Mouse (Mus musculus) embryonic facial prominence, embryonic 11.5 days (tissue): ENCODE measurements at regions not wholly inside any gene's neighbourhood (a gene's known extent, or its start where the extent isn't known, plus 50 kb on each side); places are given as distances from the start of the nearest gene placed in this dataset.
A peak's percentile ranks its signal among the peaks of the same experiment; 100 is the strongest.

Source experiments
- ATAC-seq: fragments of 200-750 bp; cut with Nextera tagmentation; replicated peaks from 2 replicates; pipeline ENCODE4 v1.8.0; 2017; ENCODE audit warnings: low read depth; ENCODE audit not compliant: insufficient number of reproducible peaks, low FRiP score, low TSS enrichment
- DNase-seq: peaks from one replicate; pipeline ENCODE4 v3.0.0-alpha.2; 2015; ENCODE audit warnings: low spot score
- H3K27ac ChIP-seq: fragments of 300-500 bp; sonication (generic); replicated peaks from 2 replicates; pipeline ENCODE4 v1.5.1; 2014; ENCODE audit warnings: mild to moderate bottlenecking, low read depth, low read length, control low read depth
- H3K27me3 ChIP-seq: fragments of 300-500 bp; sonication (generic); 2 replicates; pipeline ENCODE4 v1.6.1; 2014; ENCODE audit warnings: mild to moderate bottlenecking, low read length, moderate library complexity, mixed read lengths; ENCODE audit not compliant: control insufficient read depth, insufficient read depth
- H3K36me3 ChIP-seq: fragments of 300-500 bp; sonication (generic); replicated peaks from 2 replicates; pipeline ENCODE4 v1.6.1; 2014; ENCODE audit warnings: low read depth, mild to moderate bottlenecking, low read length, moderate library complexity, mixed read lengths; ENCODE audit not compliant: control insufficient read depth, insufficient read depth
- H3K4me1 ChIP-seq: fragments of 300-500 bp; sonication (generic); 2 replicates; pipeline ENCODE4 v1.6.1; 2014; ENCODE audit warnings: low read length, mixed read lengths; ENCODE audit not compliant: control insufficient read depth, insufficient read depth
- H3K4me2 ChIP-seq: fragments of 300-500 bp; sonication (generic); 2 replicates; pipeline ENCODE4 v1.6.1; 2014; ENCODE audit warnings: low read depth, mild to moderate bottlenecking, control low read depth, low read length, moderate library complexity
- H3K4me3 ChIP-seq: fragments of 300-500 bp; sonication (generic); 2 replicates; pipeline ENCODE4 v1.5.1; 2014; ENCODE audit warnings: low read depth, low read length, control low read depth
- H3K9ac ChIP-seq: fragments of 300-500 bp; sonication (generic); replicated peaks from 2 replicates; pipeline ENCODE4 v1.6.1; 2014; ENCODE audit warnings: mild to moderate bottlenecking, control low read depth, low read length
- H3K9me3 ChIP-seq: fragments of 300-500 bp; sonication (generic); replicated peaks from 2 replicates; pipeline ENCODE4 v1.6.1; 2016; ENCODE audit warnings: mild to moderate bottlenecking, low read length, inconsistent platforms, mixed read lengths; ENCODE audit not compliant: control insufficient read depth
- WGBS: fragments of 180-500 bp; shearing (Covaris S2); extraction: QIAGEN DNeasy Blood & Tissue Kit; methylation state at CpG from one replicate; pipeline ENCODE4 v1.1.7; 2014; 5-methylcytosine and 5-hydroxymethylcytosine counted together

- Histone ChIP-seq H3K27ac (no peak overlapping the region), H3K36me3 (no peaks in the 10 kb centered on the region), H3K4me3 (no peak overlapping the region), H3K27me3 (no peaks in the 10 kb centered on the region), H3K9ac (no peak overlapping the region), H3K9me3 (no peaks in the 10 kb centered on the region), H3K4me1 (0 out of 2 replicates have a peak, but pooled peaks cover 2% of the 10 kb centered on the region), H3K4me2 (no peak overlapping the region)
- no peak for ATAC-seq
- 90% methylated on average over 5 of the region's 5 CpGs for WGBS
- no peak for DNase-seq
Observed at GRCm38 (mm10) chr12:25245251-25245650, 148.3 kb upstream of the Id2 start.

GRCm38 (mm10) chr12:25244666-25245065 lies 147.7 kb upstream of the Id2 start:
- ATAC-seq, result no peak
- Histone ChIP-seq H3K4me3 (no peak overlapping the region), H3K4me2 (no peak overlapping the region), H3K9ac (no peak overlapping the region), H3K9me3 (no peaks in the 10 kb centered on the region), H3K27me3 (no peaks in the 10 kb centered on the region), H3K36me3 (no peaks in the 10 kb centered on the region), H3K27ac (no peak overlapping the region), H3K4me1 (peaks cover 2% of the 10 kb centered on the region; the same call in 1 of the 2 replicates)
- WGBS, result 94% methylated on average over 1 of the region's 1 CpGs
- no peak for DNase-seq

GRCm38 (mm10) chr12:25243901-25244300 lies 147.0 kb upstream of the Id2 start:
- Histone ChIP-seq H3K27me3 (no peaks in the 10 kb centered on the region), H3K4me3 (no peak overlapping the region), H3K27ac (no peak overlapping the region), H3K9ac (no peak overlapping the region), H3K4me2 (no peak overlapping the region), H3K4me1 (no peaks in the 10 kb centered on the region; the same call in 1 of the 2 replicates), H3K9me3 (no peaks in the 10 kb centered on the region), H3K36me3 (no peaks in the 10 kb centered on the region)
- WGBS, result 88% methylated on average over 1 of the region's 1 CpGs
- DNase-seq, result no peak
- ATAC-seq, result no peak

- Histone ChIP-seq H3K27ac (no peak overlapping the region), H3K9me3 (no peaks in the 10 kb centered on the region), H3K36me3 (no peaks in the 10 kb centered on the region), H3K4me1 (no peaks in the 10 kb centered on the region; the same call in 1 of the 2 replicates), H3K9ac (no peak overlapping the region), H3K4me2 (no peak overlapping the region), H3K4me3 (no peak overlapping the region), H3K27me3 (no peaks in the 10 kb centered on the region)
- DNase-seq (no peak), ATAC-seq (no peak)
- 75% methylated on average over 3 of the region's 3 CpGs for WGBS
Observed at GRCm38 (mm10) chr12:25242369-25242768, 145.4 kb upstream of the Id2 start.

- 89% methylated on average over 3 of the region's 3 CpGs for WGBS
- no peak overlapping the region for H3K4me3 ChIP-seq
- H3K4me2 ChIP-seq, result no peak overlapping the region
- DNase-seq, result no peak
- H3K36me3 ChIP-seq, result no peaks in the 10 kb centered on the region
- H3K27ac ChIP-seq, result no peak overlapping the region
- H3K4me1 ChIP-seq, result no peaks in the 10 kb centered on the region; the same call in 1 of the 2 replicates
- H3K9ac ChIP-seq, result no peak overlapping the region
- no peak for ATAC-seq
- no peaks in the 10 kb centered on the region for H3K9me3 ChIP-seq
- no peaks in the 10 kb centered on the region for H3K27me3 ChIP-seq
Observed at GRCm38 (mm10) chr12:25241675-25242074, 144.7 kb upstream of the Id2 start.

GRCm38 (mm10) chr12:25240796-25241195 lies 143.9 kb upstream of the Id2 start:
- no peak for DNase-seq
- no peak overlapping the region for H3K4me3 ChIP-seq
- ATAC-seq, result no peak
- 73% methylated on average over 3 of the region's 3 CpGs for WGBS
- no peaks in the 10 kb centered on the region; the same call in 1 of the 2 replicates for H3K4me1 ChIP-seq
- H3K36me3 ChIP-seq, result no peaks in the 10 kb centered on the region
- H3K9me3 ChIP-seq, result no peaks in the 10 kb centered on the region
- H3K4me2 ChIP-seq, result no peak overlapping the region
- H3K27ac ChIP-seq, result no peak overlapping the region
- no peaks in the 10 kb centered on the region for H3K27me3 ChIP-seq
- no peak overlapping the region for H3K9ac ChIP-seq

GRCm38 (mm10) chr12:25240142-25240541 lies 143.2 kb upstream of the Id2 start:
- Histone ChIP-seq H3K4me2 (no peak overlapping the region), H3K9ac (no peak overlapping the region), H3K4me3 (no peak overlapping the region), H3K36me3 (no peaks in the 10 kb centered on the region), H3K4me1 (no peaks in the 10 kb centered on the region; the same call in 1 of the 2 replicates), H3K9me3 (no peaks in the 10 kb centered on the region), H3K27ac (no peak overlapping the region), H3K27me3 (no peaks in the 10 kb centered on the region)
- ATAC-seq (no peak), DNase-seq (no peak)
- WGBS, result 49% methylated on average over 12 of the region's 12 CpGs

- no peaks in the 10 kb centered on the region for H3K36me3 ChIP-seq
- no peak overlapping the region for H3K27ac ChIP-seq
- ATAC-seq, result no peak
- H3K4me3 ChIP-seq, result no peak overlapping the region
- 28% methylated on average over 8 of the region's 8 CpGs for WGBS
- H3K9me3 ChIP-seq, result no peaks in the 10 kb centered on the region
- no peak overlapping the region for H3K4me2 ChIP-seq
- H3K9ac ChIP-seq, result no peak overlapping the region
- H3K27me3 ChIP-seq, result no peaks in the 10 kb centered on the region
- DNase-seq, result peak; percentile 61
- no peaks in the 10 kb centered on the region; the same call in 1 of the 2 replicates for H3K4me1 ChIP-seq
Observed at GRCm38 (mm10) chr12:25235071-25235470, 138.1 kb upstream of the Id2 start.
